Mouse (Mus musculus) liver, postnatal 0 days (tissue): ENCODE measurements at regions not wholly inside any gene's neighbourhood (a gene's known extent, or its start where the extent isn't known, plus 50 kb on each side); places are given as distances from the start of the nearest gene placed in this dataset.

Source experiments
- CTCF ChIP-seq: sonication (generic); IDR thresholded peaks from 2 replicates; pipeline ENCODE4 v1.5.1; 2016; ENCODE audit warnings: antibody characterized with exemption, low read depth
- EP300 ChIP-seq: IDR thresholded peaks from 2 replicates; pipeline ENCODE4 v1.6.1; 2016; ENCODE audit warnings: antibody characterized with exemption, low read depth, mild to moderate bottlenecking

DNA sequence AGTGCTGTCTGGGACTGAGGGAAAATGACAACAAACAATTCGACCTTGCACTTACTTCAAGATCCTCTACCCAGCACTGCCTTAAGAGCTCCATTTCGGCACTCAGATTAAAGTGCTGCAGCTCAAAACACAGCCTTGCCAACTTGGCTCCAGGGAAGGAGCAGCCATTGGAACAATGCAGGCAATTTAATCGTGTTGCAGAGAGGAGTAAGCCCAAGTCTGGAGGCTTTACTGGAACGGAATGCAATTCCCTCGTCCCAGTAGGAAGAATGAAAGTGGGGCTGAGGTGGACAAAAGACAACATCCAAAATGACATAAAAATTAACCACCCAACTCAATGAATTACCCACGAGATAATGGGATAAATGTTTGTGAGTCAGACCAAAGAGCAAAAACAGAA is 273.0 kb downstream of the Hace1 start:
- TF ChIP-seq CTCF (no peak), EP300 (no peak)
